Mouse (Mus musculus) gastrocnemius, postnatal 14 days (tissue): Measurements from ENCODE around the gene Gm17018. TPM values are rescaled to one million over a fixed set of nuclear protein-coding genes. Genes with fewer than 3 reads are reported as not detected.
"Not testable (repeated sequence)": the region's sequence is repeated elsewhere in the genome, so short reads cannot be mapped to it uniquely, and the experiment has no call there.

Experiments
- DNase-seq: peaks from one replicate; pipeline ENCODE4 v3.0.0; 2021; ENCODE audit warnings: mixed read lengths
- intact Hi-C: fragments of 180-260 bp; cut with DNase I; formaldehyde crosslinking; loops from one replicate; pipeline ENCODE4 v1.15.1; 2025; ENCODE audit warnings: low total_unique reads
- total RNA-seq, 2 experiments: library from RNA; stranded (reverse); gene quantifications; 2 replicates each; pipeline ENCODE4 v1.2.3; 2021

The Gm17018 gene
- total RNA-seq, 2 experiments from 2014 or later, result 12.8 to 13.5 TPM

GRCm38 (mm10) chr19:45544152-45544924 lies 16.1 kb upstream of the Gm17018 start:
- DNase-seq, result no peak
- intact Hi-C loops, result loop anchor here (5.0 to 10.0 kb wide), 4 partner anchors 60 to 322 kb away; no protein-coding TSS in a partner anchor

- intact Hi-C loops, result loop anchor here (5.0 to 10.0 kb wide), 4 partner anchors 60 to 323 kb away; no protein-coding TSS in a partner anchor
- DNase-seq, result peak; percentile 82
Observed at GRCm38 (mm10) chr19:45544925-45545321, 15.5 kb upstream of the Gm17018 start.

GRCm38 (mm10) chr19:45548196-45548595 lies 12.2 kb upstream of the Gm17018 start:
- intact Hi-C loops, result loop anchor here (10.0 kb wide), 2 partner anchors 63 to 103 kb away; no protein-coding TSS in a partner anchor
- DNase-seq, result not testable (repeated sequence)

- intact Hi-C loops, result loop anchor here (10.0 kb wide), 2 partner anchors 65 to 105 kb away; no protein-coding TSS in a partner anchor
- no peak for DNase-seq
Observed at GRCm38 (mm10) chr19:45549128-45549915, 11.1 kb upstream of the Gm17018 start.

GRCm38 (mm10) chr19:45549948-45550347 lies 10.5 kb upstream of the Gm17018 start:
- DNase-seq, result no peak
- intact Hi-C loops, result loop anchor here (10.0 kb wide), 2 partner anchors 65 to 105 kb away; no protein-coding TSS in a partner anchor

- DNase-seq, result no peak
- intact Hi-C loops, result no loop called here
Observed at GRCm38 (mm10) chr19:45552187-45552586, 8.2 kb upstream of the Gm17018 start.

GRCm38 (mm10) chr19:45554136-45554535 lies 6.3 kb upstream of the Gm17018 start:
- DNase-seq, result no peak
- intact Hi-C loops, result no loop called here

GRCm38 (mm10) chr19:45565925-45566715 lies 5.7 kb downstream of the Gm17018 start:
- DNase-seq, result no peak
- intact Hi-C loops, result no loop called here

GRCm38 (mm10) chr19:45567367-45567766 lies 7.0 kb downstream of the Gm17018 start:
- DNase-seq, result no peak
- intact Hi-C loops, result no loop called here

- intact Hi-C loops, result loop anchor here (2.0 kb wide), 1 partner anchor 172 kb away; no protein-coding TSS in a partner anchor
- DNase-seq, result no peak
Observed at GRCm38 (mm10) chr19:45573033-45573432, 12.6 kb downstream of the Gm17018 start.

- DNase-seq, result peak; percentile 81
- intact Hi-C loops, result loop anchor here (2.0 kb wide), 1 partner anchor 171 kb away; no protein-coding TSS in a partner anchor
Observed at GRCm38 (mm10) chr19:45573861-45574267, 13.4 kb downstream of the Gm17018 start.

- intact Hi-C loops, result no loop called here
Observed at GRCm38 (mm10) chr19:45574339-45574898, 14.0 kb downstream of the Gm17018 start.

GRCm38 (mm10) chr19:45574941-45575631 lies 14.7 kb downstream of the Gm17018 start:
- intact Hi-C loops, result loop anchor here (5.0 kb wide), 1 partner anchor 42 kb away; no protein-coding TSS in a partner anchor
- DNase-seq, result no peak

More at GRCm38 (mm10) chr19:45574339-45574898, 14.0 kb downstream of the Gm17018 start:
- DNase-seq, result no peak

GRCm38 (mm10) chr19:45575632-45576001 lies 15.2 kb downstream of the Gm17018 start:
- intact Hi-C loops, result loop anchor here (5.0 kb wide), 1 partner anchor 42 kb away; no protein-coding TSS in a partner anchor
- no peak for DNase-seq

GRCm38 (mm10) chr19:45577141-45577750 lies 16.8 kb downstream of the Gm17018 start:
- intact Hi-C loops, result loop anchor here (5.0 kb wide), 1 partner anchor 40 kb away; no protein-coding TSS in a partner anchor
- DNase-seq, result no peak

- intact Hi-C loops, result loop anchor here (5.0 kb wide), 1 partner anchor 38 kb away; no protein-coding TSS in a partner anchor
- DNase-seq, result no peak
Observed at GRCm38 (mm10) chr19:45578976-45579375, 18.6 kb downstream of the Gm17018 start.

GRCm38 (mm10) chr19:45579416-45579815 lies 19.0 kb downstream of the Gm17018 start:
- intact Hi-C loops, result loop anchor here (5.0 kb wide), 1 partner anchor 38 kb away; no protein-coding TSS in a partner anchor
- no peak for DNase-seq

GRCm38 (mm10) chr19:45580235-45580634 lies 19.8 kb downstream of the Gm17018 start:
- no peak for DNase-seq
- intact Hi-C loops, result no loop called here
